Mouse (Mus musculus): Measurements from ENCODE around the gene 3110040M04Rik. TPM values are rescaled to one million over a fixed set of nuclear protein-coding genes. Genes with fewer than 3 reads are reported as not detected.

3110040M04Rik gene
- total RNA-seq, 2 experiments from 2014 or later, result not detected

DNA sequence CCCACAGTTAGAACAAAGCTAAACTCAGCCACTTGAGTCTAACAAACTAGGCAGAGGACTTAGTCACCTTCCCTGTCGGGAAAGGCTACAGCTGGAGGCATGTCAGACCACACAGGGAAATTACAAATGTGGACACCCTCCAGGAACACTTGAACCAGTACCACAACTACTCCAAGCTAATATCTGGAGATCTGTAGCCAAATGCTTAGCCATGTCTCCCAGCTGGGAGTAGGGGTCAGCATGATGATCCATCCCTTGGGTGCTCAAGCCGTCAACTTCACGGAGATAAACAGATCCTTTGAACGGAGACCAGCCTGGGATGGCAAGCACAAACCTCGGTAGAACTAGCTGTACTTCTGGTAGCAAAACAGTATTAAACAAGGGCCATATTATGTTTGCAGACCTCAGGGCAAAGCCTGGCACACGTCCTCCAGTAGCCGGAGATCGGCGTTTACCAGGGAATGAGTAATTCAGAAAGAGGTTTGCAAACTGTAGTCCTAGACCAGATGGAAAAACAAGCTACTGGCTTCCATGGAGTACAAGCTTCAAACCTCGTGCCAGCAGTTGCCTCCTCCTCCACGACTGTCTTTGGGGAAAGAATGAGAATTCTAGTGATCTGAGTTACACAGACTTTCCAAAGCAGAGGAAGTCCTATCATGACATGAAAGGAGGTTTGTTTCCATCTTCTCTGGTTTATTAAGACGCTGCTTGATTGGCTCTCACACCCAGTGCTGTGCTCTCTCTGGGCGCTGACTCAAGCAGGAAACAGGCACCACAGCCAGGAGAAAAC, 32.4 kb downstream of the 3110040M04Rik start:
- peak; percentile 7 for DNase-seq

- DNase-seq, result no peak
These were observed 33.9 kb downstream of the 3110040M04Rik start for GRCm38 (mm10) chr1:151237780-151238179.

GRCm38 (mm10) chr1:151243332-151243731, 39.4 kb downstream of the 3110040M04Rik start:
- no peak for DNase-seq

GRCm38 (mm10) chr1:151244013-151244412, 40.1 kb downstream of the 3110040M04Rik start:
- DNase-seq, result no peak

DNA sequence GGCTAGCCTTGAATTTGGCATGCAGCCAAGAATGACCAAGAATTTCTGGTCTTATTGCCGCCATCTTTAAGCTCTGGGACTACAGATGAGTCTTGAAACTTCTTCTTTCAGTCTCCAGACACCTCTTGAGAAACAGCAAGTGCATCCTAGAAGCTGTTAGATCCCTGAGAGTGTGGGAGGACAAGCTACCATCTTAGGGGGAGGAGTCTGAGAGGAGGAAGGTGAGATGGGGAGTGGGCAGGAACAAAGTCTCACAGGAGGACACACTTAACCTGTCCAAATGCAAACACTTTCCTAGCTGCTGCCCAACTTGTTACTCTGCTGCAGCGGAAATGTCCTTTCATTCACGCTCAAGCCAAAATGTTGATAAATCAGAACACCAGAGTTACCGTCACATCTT, 40.8 kb downstream of the 3110040M04Rik start:
- no peak for DNase-seq

- DNase-seq, result no peak
These were observed 41.2 kb downstream of the 3110040M04Rik start for GRCm38 (mm10) chr1:151245165-151245564.

DNA sequence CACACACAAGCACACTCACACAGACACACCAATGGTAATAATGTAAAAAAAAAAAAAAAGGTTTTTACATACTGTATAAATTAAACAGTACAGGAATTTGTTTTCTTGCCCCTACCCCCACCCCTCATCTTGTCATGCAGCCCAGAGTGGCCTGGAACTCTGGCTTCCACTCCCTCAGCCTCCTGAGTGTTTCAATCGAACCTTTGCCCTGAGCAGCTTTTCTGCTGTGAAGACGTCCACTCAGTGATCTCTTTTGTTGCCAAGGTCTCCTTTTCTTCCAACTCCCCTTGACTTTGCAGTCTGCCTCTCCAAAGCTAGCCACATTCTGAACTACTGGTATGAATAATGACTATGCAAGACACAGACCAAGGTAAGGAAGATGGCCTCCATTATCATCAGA, 41.9 kb downstream of the 3110040M04Rik start:
- DNase-seq, result no peak

DNA sequence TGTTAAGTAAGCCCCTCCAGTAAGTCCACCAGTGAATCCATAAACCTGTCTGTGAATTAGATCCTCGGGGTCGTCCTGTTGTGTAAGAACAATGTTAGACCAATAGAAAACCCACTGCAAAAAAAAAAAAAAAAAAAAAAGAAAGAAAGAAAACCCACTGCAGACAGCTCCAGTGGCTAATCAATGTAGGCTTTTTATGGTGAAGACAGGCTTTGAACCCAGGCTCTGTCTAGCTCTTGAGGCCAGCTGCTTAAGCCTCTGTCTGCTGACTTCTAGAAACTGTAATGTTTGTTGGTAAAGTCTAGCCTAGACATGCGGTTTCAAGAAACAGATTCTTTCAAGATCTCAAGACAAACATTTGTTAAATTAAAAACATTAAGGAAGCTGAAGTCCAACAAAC, 46.2 kb downstream of the 3110040M04Rik start:
- no peak for DNase-seq

DNA sequence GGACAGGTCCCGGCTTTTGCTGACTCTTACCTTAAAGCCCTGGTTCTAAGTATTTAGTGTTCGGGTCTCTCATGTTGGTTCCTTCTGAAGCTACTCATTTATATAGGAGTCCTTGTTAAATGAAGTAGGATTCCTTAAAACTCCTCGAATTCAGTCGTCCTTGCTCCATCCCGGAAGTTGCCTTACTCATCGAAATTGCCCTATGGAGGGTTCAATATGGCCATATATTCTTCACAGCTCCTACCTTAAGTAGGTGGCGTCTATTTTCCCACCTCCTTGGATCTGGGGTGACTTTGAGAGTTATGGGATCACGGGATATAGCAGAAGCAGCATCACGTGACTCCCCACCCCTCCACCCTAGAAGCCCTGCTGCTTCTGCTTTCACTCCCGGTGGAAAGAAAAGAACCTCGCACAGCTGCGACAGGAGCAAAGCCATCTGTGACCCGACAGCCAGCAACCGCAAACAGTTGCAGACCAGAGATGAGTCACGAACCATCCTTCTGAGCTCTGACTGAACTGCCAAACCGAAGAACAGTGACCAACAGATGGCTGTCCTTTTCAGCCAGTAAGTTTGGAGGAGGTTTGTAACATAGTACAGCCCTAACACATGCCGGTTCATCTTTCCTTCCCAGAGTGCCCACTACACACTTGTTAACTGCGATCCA, 46.7 kb downstream of the 3110040M04Rik start:
- peak; percentile 36 for DNase-seq

DNA sequence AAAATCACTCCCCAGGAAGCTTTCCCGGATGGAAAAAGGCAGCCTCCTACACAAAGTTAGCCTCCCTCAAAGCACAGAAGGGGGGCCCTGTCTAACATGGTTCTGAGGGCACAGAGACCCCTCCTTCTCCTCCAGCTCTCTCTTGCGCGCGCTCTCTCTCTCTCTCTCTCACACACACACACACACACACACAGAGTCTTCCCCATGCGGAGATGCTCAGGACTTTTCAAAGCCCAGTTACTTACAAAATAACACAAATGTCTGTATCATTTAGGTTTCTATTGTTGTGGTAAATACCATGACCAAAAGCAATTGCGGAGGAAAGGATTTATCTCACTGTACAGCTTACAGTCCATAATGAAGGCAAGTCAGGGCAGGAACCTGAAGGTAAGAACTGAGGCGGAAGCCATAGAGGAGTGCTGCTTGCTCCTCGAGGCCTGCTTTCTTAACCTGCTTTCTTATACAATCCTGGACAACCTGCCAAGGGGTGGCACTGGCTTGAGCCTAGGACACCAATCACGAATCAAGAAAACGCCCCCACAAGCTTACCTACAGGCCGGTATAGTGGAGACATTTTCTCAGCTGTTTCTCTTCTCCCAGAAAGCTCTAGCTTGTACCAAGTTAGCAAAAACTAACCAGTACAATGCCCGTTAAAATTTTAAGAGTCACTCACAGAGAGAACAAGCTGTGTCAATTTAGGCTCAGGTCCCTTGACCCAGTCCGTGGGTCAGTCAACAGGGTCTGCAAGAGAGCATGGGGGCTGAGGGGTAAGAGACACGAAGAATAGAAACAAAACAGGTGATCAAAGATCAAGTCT, 47.5 kb downstream of the 3110040M04Rik start:
- no peak for DNase-seq

Other genes with a start within 250 kb of the 3110040M04Rik start
- gene Hmcn1, start 210.7 kb upstream of the 3110040M04Rik start, total RNA-seq (2021), result 10 to 100 TPM in 1 of 2 experiments, 1 to 10 TPM in 1; 5.9 to 11.2 TPM
- not detected for gene Gm47985, start 21.6 kb upstream of the 3110040M04Rik start, total RNA-seq (2021)
- not detected for gene Gm8947, start 11.7 kb upstream of the 3110040M04Rik start, total RNA-seq (2021)
- not detected for gene Gm47995, start 5.7 kb upstream of the 3110040M04Rik start, total RNA-seq (2021)
- not detected for gene Gm47996, start 6.0 kb downstream of the 3110040M04Rik start, total RNA-seq (2021)
- gene Ivns1abp, start 140.4 kb downstream of the 3110040M04Rik start, total RNA-seq (2021), result 100 to 1,000 TPM; 210 to 250 TPM
- 10 to 100 TPM; 12.8 to 19.3 TPM for gene Swt1, start 224.3 kb downstream of the 3110040M04Rik start, total RNA-seq (2021)
- gene Trmt1l, start 224.4 kb downstream of the 3110040M04Rik start, total RNA-seq (2021), result 10 to 100 TPM; 18.9 to 25.9 TPM